Mouse (Mus musculus): ENCODE measurements around the gene Gm9758.
"Not testable (repeated sequence)": the region's sequence is repeated elsewhere in the genome, so short reads cannot be mapped to it uniquely, and the experiment has no call there.

DNA sequence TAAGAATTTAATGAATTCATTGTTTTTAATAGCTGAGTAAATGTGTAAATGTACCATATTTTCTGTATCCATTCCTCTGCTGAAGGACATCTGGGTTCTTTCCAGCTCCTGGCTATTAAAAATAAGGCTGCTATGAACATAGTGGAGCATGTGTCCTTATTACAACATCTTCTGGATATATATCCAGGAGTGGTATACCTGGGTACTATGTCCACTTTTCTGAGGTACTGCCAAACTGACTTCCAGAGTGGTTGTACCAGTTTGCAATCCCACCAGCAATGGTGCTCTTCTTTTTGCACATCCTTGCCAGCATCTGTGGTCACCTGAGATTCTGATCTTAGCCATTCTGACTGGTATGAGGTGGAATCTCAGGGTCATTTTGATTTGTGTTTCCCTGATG, 38.9 kb upstream of the Gm9758 start:
- not testable (repeated sequence) for TF ChIP-seq CTCF (IDR thresholded peaks at IDR 0.05; ENCODE audit: borderline replicate concordance, control insufficient read depth, extremely low read depth, insufficient read depth, low read length, poor library complexity); POLR2A (IDR thresholded peaks at IDR 0.05; ENCODE audit: control insufficient read depth, extremely low read depth, insufficient read depth, low read length, poor library complexity)
